8 mouse cellular contexts compared by ENCODE assay signal in genomic region chr8:13493011-13493410, GRCm38 (mm10). TPM values are rescaled to one million over a fixed set of nuclear protein-coding genes. Genes with fewer than 3 reads are reported as not detected.
DNase-seq lines count a peak whose midpoint lies in the region; ATAC-seq and TF ChIP-seq lines count a peak whose summit lies in the region.

No protein-coding gene starts in this region.

- 0 out of 2 replicates have a peak overlapping the region, but pooled peaks have one; percentile 77 for H3K9ac ChIP-seq in hindbrain, postnatal 0 days (replicated peaks; ENCODE audit: low read length)

- H3K36me3 ChIP-seq in thymus, adult 2 months (ENCODE audit: control insufficient read depth, insufficient read depth, low read length): no peaks in the 10 kb centered on the region
- no peaks in the 10 kb centered on the region for H3K36me3 ChIP-seq in hindbrain, postnatal 0 days (ENCODE audit: insufficient read depth, low read length)

- peaks cover 3% of the 10 kb centered on the region; the same call in 1 of the 2 replicates for H3K4me1 ChIP-seq in thymus, adult 2 months (replicated peaks; ENCODE audit: control insufficient read depth, insufficient read depth, low read length)
- H3K4me1 ChIP-seq in hindbrain, postnatal 0 days (ENCODE audit: insufficient read depth, low read length): peaks cover 22% of the 10 kb centered on the region

- DNase-seq in thymus, adult 2 months: no peak
- no peak for DNase-seq in thymus, postnatal 10 days (ENCODE audit: low spot score in 2 of 2)
- peak; percentile 56 to 64 for DNase-seq in gastrocnemius, postnatal 36 days
- no peak for DNase-seq in hindbrain, postnatal 0 days (ENCODE audit: low spot score)
- peak; percentile 56 for DNase-seq in lung, postnatal 10 days
- DNase-seq in Muller cell, postnatal 12 days (ENCODE audit: inconsistent ontology term): no peak
- no peak for DNase-seq in left cerebral cortex, postnatal 4 days

- 78% methylated on average over 11 of the region's 11 CpGs for WGBS in thymus, adult 2 months
- WGBS in hindbrain, postnatal 0 days: 46% methylated on average over 11 of the region's 11 CpGs

- peak overlapping the region; percentile 4; the same call in 1 of the 2 replicates for H3K4me3 ChIP-seq in thymus, adult 2 months (ENCODE audit: control insufficient read depth, insufficient read depth, low read length)
- peak overlapping the region; percentile 68 for H3K4me3 ChIP-seq in hindbrain, postnatal 0 days (ENCODE audit: low read length)

- TF ChIP-seq CTCF in thymus, adult 2 months (IDR thresholded peaks at IDR 0.05; ENCODE audit: borderline replicate concordance, control insufficient read depth, extremely low read depth, insufficient read depth, low read length, poor library complexity): no peak
- TF ChIP-seq CTCF in hindbrain, postnatal 0 days (IDR thresholded peaks at IDR 0.05; ENCODE audit: low read depth): no peak

- peak overlapping the region; percentile 78 for H3K4me2 ChIP-seq in hindbrain, postnatal 0 days (ENCODE audit: low read depth, low read length)

- intact Hi-C loops in gastrocnemius, postnatal 36 days (cut with DNase I): loop anchor here (5.0 kb wide), 1 partner anchor 54 kb away; no protein-coding TSS in a partner anchor
- intact Hi-C loops in left cerebral cortex, postnatal 4 days (cut with DNase I): no loop called here

- no peak overlapping the region; the same call in 1 of the 2 replicates for H3K27ac ChIP-seq in thymus, adult 2 months (ENCODE audit: control insufficient read depth, insufficient read depth, low read length)
- H3K27ac ChIP-seq in hindbrain, postnatal 0 days: no peak overlapping the region

- no peak for ATAC-seq in hindbrain, postnatal 0 days
- no peak for ATAC-seq in granulocyte monocyte progenitor cell, adult 5-6 weeks (replicated peaks; ENCODE audit: poor library complexity, severe bottlenecking)

- H3K27me3 ChIP-seq in thymus, adult 2 months (ENCODE audit: control insufficient read depth, insufficient read depth, low read length): peaks cover 11% of the 10 kb centered on the region
- H3K27me3 ChIP-seq in hindbrain, postnatal 0 days (ENCODE audit: insufficient read depth, low read length): no peaks in the 10 kb centered on the region

- no peaks in the 10 kb centered on the region for H3K9me3 ChIP-seq in hindbrain, postnatal 0 days (ENCODE audit: low read length)

- TF ChIP-seq POLR2A in thymus, adult 2 months (IDR thresholded peaks at IDR 0.05; ENCODE audit: control insufficient read depth, extremely low read depth, insufficient read depth, low read length, poor library complexity): no peak

RNA-seq across cellular contexts. Expression of gene Gas6, which starts 1.3 kb away (rescaled TPM):
- 131 and 163 TPM in 2 replicates for polyA plus RNA-seq in thymus, adult 2 months (2012; rRNA removed)
- total RNA-seq in gastrocnemius, postnatal 36 days (2021): 10 to 100 TPM; 55.1 to 58.8 TPM
- 89.0 and 91.2 TPM in 2 replicates for total RNA-seq in hindbrain, postnatal 0 days (2014; rRNA removed)
- polyA plus RNA-seq in hindbrain, postnatal 0 days (2015; fragmentation: Nextera tagmentation; extraction: Ambion mirVana): 77.9 and 78.4 TPM in 2 replicates
- total RNA-seq in left cerebral cortex, postnatal 4 days (2021): 10 to 100 TPM; 81.2 to 85.8 TPM
- total RNA-seq in granulocyte monocyte progenitor cell, adult 5-6 weeks (2014; fragmentation: Nextera tagmentation): not detected in 2 replicates
- 0.10 TPM in 1 of 2 replicates, not detected in the other for total RNA-seq in granulocyte monocyte progenitor cell, adult 5-6 weeks (2017)

RNA-seq across cellular contexts. Expression of gene Tmem255b, which starts 58.0 kb away (rescaled TPM):
- 4.8 and 5.5 TPM in 2 replicates for polyA plus RNA-seq in thymus, adult 2 months (2012; rRNA removed)
- 1 to 10 TPM; 2.7 to 2.8 TPM for total RNA-seq in gastrocnemius, postnatal 36 days (2021)
- 1.6 and 5.9 TPM in 2 replicates for total RNA-seq in hindbrain, postnatal 0 days (2014; rRNA removed)
- 4.3 and 4.6 TPM in 2 replicates for polyA plus RNA-seq in hindbrain, postnatal 0 days (2015; fragmentation: Nextera tagmentation; extraction: Ambion mirVana)
- 1 to 10 TPM; 3.9 to 4.6 TPM for total RNA-seq in left cerebral cortex, postnatal 4 days (2021)
- not detected in 2 replicates for total RNA-seq in granulocyte monocyte progenitor cell, adult 5-6 weeks (2014; fragmentation: Nextera tagmentation)
- total RNA-seq in granulocyte monocyte progenitor cell, adult 5-6 weeks (2017): not detected in 2 replicates

Comparison
In these comparisons a context has a peak if more than half of its experiments do, and no peak if none do; other contexts are left out.
1. DNase-seq: peak in gastrocnemius, postnatal 36 days (2 of 2) and lung, postnatal 10 days (single experiment); none in thymus, adult 2 months (single experiment), thymus, postnatal 10 days (0 of 2), hindbrain, postnatal 0 days (single experiment), Muller cell, postnatal 12 days (single experiment) and left cerebral cortex, postnatal 4 days (single experiment).
2. RNA of gene Gas6, which starts 1.3 kb away (total RNA-seq): 89.0 to 91.2 TPM in hindbrain, postnatal 0 days, 81.2 to 85.8 TPM in left cerebral cortex, postnatal 4 days and 55.1 to 58.8 TPM in gastrocnemius, postnatal 36 days; 0.10 TPM in granulocyte monocyte progenitor cell, adult 5-6 weeks; every median in the first group is over 10 times any median in the second.